28 mouse cellular contexts compared by ENCODE assay signal in genomic region chr3:84284796-84285195, GRCm38 (mm10). TPM values are rescaled to one million over a fixed set of nuclear protein-coding genes. Genes with fewer than 3 reads are reported as not detected.
A peak's percentile ranks its signal among the peaks of the same experiment; 100 is the strongest.
DNase-seq lines count a peak whose midpoint lies in the region; ATAC-seq lines count a peak whose summit lies in the region.
"Had no signal": no experiment of that assay in that cellular context is flagged by ENCODE, and none has a peak within 500 bp of the region (broad histone marks: within the 10 kb centered on the region; RNA-seq: fewer than 3 reads in every experiment).

No protein-coding gene starts in this region.

- H3K4me1 ChIP-seq in hindbrain, embryonic 12.5 days: peaks cover 42% of the 10 kb centered on the region
- peaks cover 15% of the 10 kb centered on the region for H3K4me1 ChIP-seq in hindbrain, embryonic 16.5 days (ENCODE audit: control insufficient read depth, insufficient read depth, low read depth, low read length)
- peaks cover 47% of the 10 kb centered on the region for H3K4me1 ChIP-seq in midbrain, embryonic 12.5 days
- peaks cover 32% of the 10 kb centered on the region for H3K4me1 ChIP-seq in midbrain, embryonic 14.5 days (ENCODE audit: control insufficient read depth, insufficient read depth, low read length)
- H3K4me1 ChIP-seq in intestine, embryonic 16.5 days (ENCODE audit: control insufficient read depth, insufficient read depth, low read length): peaks cover 28% of the 10 kb centered on the region

- no peak for ATAC-seq in hindbrain, embryonic 12.5 days (ENCODE audit: low FRiP score)
- no peak for ATAC-seq in hindbrain, embryonic 16.5 days
- no peak for ATAC-seq in midbrain, embryonic 12.5 days (ENCODE audit: low FRiP score, low read depth)
- no peak for ATAC-seq in midbrain, embryonic 14.5 days (ENCODE audit: low FRiP score, low TSS enrichment)
- ATAC-seq in intestine, embryonic 16.5 days: no peak

- H3K27ac ChIP-seq in hindbrain, embryonic 12.5 days: peak overlapping the region; percentile 12; the same call in 1 of the 2 replicates
- no peak overlapping the region for H3K27ac ChIP-seq in hindbrain, embryonic 16.5 days (ENCODE audit: low read depth, low read length)
- 0 out of 2 replicates have a peak overlapping the region, but pooled peaks have one; percentile 56 for H3K27ac ChIP-seq in midbrain, embryonic 12.5 days (replicated peaks)
- no peak overlapping the region for H3K27ac ChIP-seq in midbrain, embryonic 14.5 days (replicated peaks; ENCODE audit: low read depth, low read length)
- H3K27ac ChIP-seq in intestine, embryonic 16.5 days (ENCODE audit: low read length): peak overlapping the region; percentile 33; the same call in 1 of the 2 replicates
- H3K27ac ChIP-seq: embryonic facial prominence, embryonic 12.5 days; heart, embryonic 10.5 days; heart, embryonic 15.5 days; hindbrain, embryonic 15.5 days; macrophage had no signal

- H3K9ac ChIP-seq in hindbrain, embryonic 12.5 days: no peak overlapping the region
- H3K9ac ChIP-seq in hindbrain, embryonic 16.5 days (ENCODE audit: low read depth, low read length): no peak overlapping the region
- no peak overlapping the region for H3K9ac ChIP-seq in midbrain, embryonic 12.5 days (replicated peaks)
- H3K9ac ChIP-seq in midbrain, embryonic 14.5 days (replicated peaks; ENCODE audit: low read length): no peak overlapping the region
- no peak overlapping the region for H3K9ac ChIP-seq in intestine, embryonic 16.5 days (ENCODE audit: low read depth, low read length)
- H3K9ac ChIP-seq: embryonic facial prominence, embryonic 12.5 days; heart, embryonic 15.5 days; hindbrain, embryonic 15.5 days; liver, embryonic 13.5 days had no signal

- H3K27me3 ChIP-seq in hindbrain, embryonic 12.5 days: no peaks in the 10 kb centered on the region
- no peaks in the 10 kb centered on the region for H3K27me3 ChIP-seq in hindbrain, embryonic 16.5 days (replicated peaks; ENCODE audit: control insufficient read depth, insufficient read depth, low read length)
- no peaks in the 10 kb centered on the region for H3K27me3 ChIP-seq in midbrain, embryonic 12.5 days
- H3K27me3 ChIP-seq in midbrain, embryonic 14.5 days (ENCODE audit: control insufficient read depth, insufficient read depth, low read length): no peaks in the 10 kb centered on the region
- H3K27me3 ChIP-seq in intestine, embryonic 16.5 days (replicated peaks; ENCODE audit: control insufficient read depth, insufficient read depth, low read length): no peaks in the 10 kb centered on the region
- H3K27me3 ChIP-seq: embryonic facial prominence, embryonic 12.5 days; heart, embryonic 15.5 days; hindbrain, embryonic 15.5 days had no signal

- no peaks in the 10 kb centered on the region for H3K36me3 ChIP-seq in hindbrain, embryonic 12.5 days
- no peaks in the 10 kb centered on the region for H3K36me3 ChIP-seq in hindbrain, embryonic 16.5 days (ENCODE audit: control insufficient read depth, insufficient read depth, low read length)
- H3K36me3 ChIP-seq in midbrain, embryonic 12.5 days: peaks cover 9% of the 10 kb centered on the region; the same call in 1 of the 2 replicates
- no peaks in the 10 kb centered on the region for H3K36me3 ChIP-seq in midbrain, embryonic 14.5 days (ENCODE audit: control insufficient read depth, insufficient read depth, low read length)
- H3K36me3 ChIP-seq in intestine, embryonic 16.5 days (ENCODE audit: control insufficient read depth, insufficient read depth, low read length): no peaks in the 10 kb centered on the region
- H3K36me3 ChIP-seq: embryonic facial prominence, embryonic 12.5 days; G1E; heart, embryonic 10.5 days; heart, embryonic 15.5 days; hindbrain, embryonic 15.5 days; liver, embryonic 13.5 days had no signal

- DNase-seq in midbrain, embryonic 14.5 days: no peak
- peak; percentile 46 for DNase-seq in ES-CJ7 (ENCODE audit: low read depth, low spot score)
- no peak for DNase-seq in kidney, postnatal 25 days
- DNase-seq: adrenal gland, postnatal 14 days; cerebellum, adult 11-12 months; cerebellum, adult 9-11 months; embryo, embryonic 11 days; gastrocnemius, postnatal 25 days; kidney, adult 11 months; kidney, postnatal 36 days; layer of hippocampus, postnatal 36 days; left cerebral cortex, postnatal 4 days; liver, embryonic 13.5 days; lung, adult 2 months; lung, postnatal 10 days; right cerebral cortex, postnatal 25 days; spleen, adult 18-20 months; thymus, postnatal 14 days had no signal

- H3K9me3 ChIP-seq in hindbrain, embryonic 12.5 days (replicated peaks): no peaks in the 10 kb centered on the region
- H3K9me3 ChIP-seq in hindbrain, embryonic 16.5 days (ENCODE audit: control insufficient read depth, low read length): no peaks in the 10 kb centered on the region
- H3K9me3 ChIP-seq in midbrain, embryonic 12.5 days: no peaks in the 10 kb centered on the region
- H3K9me3 ChIP-seq in midbrain, embryonic 14.5 days (ENCODE audit: control insufficient read depth, low read length): no peaks in the 10 kb centered on the region
- H3K9me3 ChIP-seq in intestine, embryonic 16.5 days (ENCODE audit: control insufficient read depth, low read length): no peaks in the 10 kb centered on the region; the same call in 1 of the 2 replicates
- H3K9me3 ChIP-seq: embryonic facial prominence, embryonic 12.5 days; G1E; heart, embryonic 10.5 days; heart, embryonic 15.5 days; hindbrain, embryonic 15.5 days; liver, embryonic 13.5 days had no signal

- H3K4me3 ChIP-seq in hindbrain, embryonic 12.5 days: no peak overlapping the region
- no peak overlapping the region for H3K4me3 ChIP-seq in hindbrain, embryonic 16.5 days (ENCODE audit: low read length)
- H3K4me3 ChIP-seq in midbrain, embryonic 12.5 days: no peak overlapping the region
- no peak overlapping the region for H3K4me3 ChIP-seq in midbrain, embryonic 14.5 days (replicated peaks; ENCODE audit: low read depth, low read length)
- H3K4me3 ChIP-seq in intestine, embryonic 16.5 days (ENCODE audit: low read length): no peak overlapping the region
- H3K4me3 ChIP-seq: embryonic facial prominence, embryonic 12.5 days; heart, embryonic 10.5 days; heart, embryonic 15.5 days; hindbrain, embryonic 15.5 days; liver, embryonic 13.5 days had no signal

- WGBS in hindbrain, embryonic 12.5 days: 69% methylated on average over 3 of the region's 3 CpGs
- WGBS in hindbrain, embryonic 16.5 days: 66% methylated on average over 3 of the region's 3 CpGs
- WGBS in midbrain, embryonic 12.5 days: 82% methylated on average over 3 of the region's 3 CpGs
- 76% methylated on average over 3 of the region's 3 CpGs for WGBS in midbrain, embryonic 14.5 days
- 72% methylated on average over 3 of the region's 3 CpGs for WGBS in intestine, embryonic 16.5 days

- no peak overlapping the region for H3K4me2 ChIP-seq in hindbrain, embryonic 12.5 days (replicated peaks)
- H3K4me2 ChIP-seq in hindbrain, embryonic 16.5 days (ENCODE audit: low read length): no peak overlapping the region
- no peak overlapping the region for H3K4me2 ChIP-seq in midbrain, embryonic 12.5 days (replicated peaks)
- H3K4me2 ChIP-seq in midbrain, embryonic 14.5 days (ENCODE audit: low read length): no peak overlapping the region
- H3K4me2 ChIP-seq in intestine, embryonic 16.5 days (ENCODE audit: low read depth, low read length): no peak overlapping the region
- H3K4me2 ChIP-seq: embryonic facial prominence, embryonic 12.5 days; heart, embryonic 15.5 days; hindbrain, embryonic 15.5 days; liver, embryonic 13.5 days had no signal

RNA-seq across cellular contexts. Expression of gene Trim2, which starts 21.9 kb away (rescaled TPM):
- polyA plus RNA-seq in hindbrain, embryonic 12.5 days (2016; fragmentation: Nextera tagmentation; extraction: Ambion mirVana): 121 and 125 TPM in 2 replicates
- polyA plus RNA-seq in hindbrain, embryonic 16.5 days (2015; fragmentation: Nextera tagmentation; extraction: Ambion mirVana): 151 and 154 TPM in 2 replicates
- polyA plus RNA-seq in midbrain, embryonic 12.5 days (2016; fragmentation: Nextera tagmentation; extraction: Ambion mirVana): 176 and 184 TPM in 2 replicates
- 144 and 154 TPM in 2 replicates for polyA plus RNA-seq in midbrain, embryonic 14.5 days (2014; fragmentation: Nextera tagmentation; extraction: Ambion mirVana)
- polyA plus RNA-seq in intestine, embryonic 16.5 days (2015; fragmentation: Nextera tagmentation; extraction: Ambion mirVana): 57.0 and 57.5 TPM in 2 replicates
- polyA plus RNA-seq: G1E had no signal

Comparison
In these comparisons a context has a peak if more than half of its experiments do, and no peak if none do; other contexts are left out.
1. H3K27ac ChIP-seq: peak in hindbrain, embryonic 12.5 days (single experiment), midbrain, embryonic 12.5 days (single experiment) and intestine, embryonic 16.5 days (single experiment); none in hindbrain, embryonic 16.5 days (single experiment) and midbrain, embryonic 14.5 days (single experiment).